Mouse (Mus musculus): ENCODE results near the gene Junb.

- no peak for TF ChIP-seq CTCF (IDR thresholded peaks at IDR 0.05; ENCODE audit: low read depth, low read length)
- no peak for TF ChIP-seq POLR2A (IDR thresholded peaks at IDR 0.05; ENCODE audit: borderline replicate concordance, low read depth, low read length)
Measured at GRCm38 (mm10) chr8:84970913-84971312, 7.6 kb downstream of the Junb start.

Data from bone marrow macrophage, adult 2 months (primary cell).